Mouse (Mus musculus) forebrain, embryonic 14.5 days (tissue): Measurements from ENCODE around the gene Mterf2. TPM values are rescaled to one million over a fixed set of nuclear protein-coding genes. Genes with fewer than 3 reads are reported as not detected.
A peak's percentile ranks its signal among the peaks of the same experiment; 100 is the strongest.

Experiments used
- ATAC-seq: fragments of 200-750 bp; cut with Nextera tagmentation; 2 replicates; pipeline ENCODE4 v1.8.0; 2017; ENCODE audit warnings: mild to moderate bottlenecking, moderate library complexity
- DNase-seq: peaks from one replicate; pipeline ENCODE4 v3.0.0-alpha.2; 2015; ENCODE audit warnings: low spot score
- H3K27ac ChIP-seq: fragments of 300-500 bp; sonication (generic); 2 replicates; pipeline ENCODE4 v1.5.1; 2014; ENCODE audit warnings: low read depth, mild to moderate bottlenecking, control low read depth, low read length, moderate library complexity
- H3K27me3 ChIP-seq: fragments of 300-500 bp; sonication (generic); replicated peaks from 2 replicates; pipeline ENCODE4 v1.6.1; 2014; ENCODE audit warnings: low read length, control low read depth, mixed read lengths; ENCODE audit not compliant: control insufficient read depth, insufficient read depth
- H3K36me3 ChIP-seq: fragments of 300-500 bp; sonication (generic); 2 replicates; pipeline ENCODE4 v1.6.1; 2014; ENCODE audit warnings: low read length, control low read depth; ENCODE audit not compliant: control insufficient read depth, insufficient read depth
- H3K4me1 ChIP-seq: fragments of 300-500 bp; sonication (generic); 2 replicates; pipeline ENCODE4 v1.6.1; 2014; ENCODE audit warnings: antibody characterized with exemption, low read length, control low read depth; ENCODE audit not compliant: control insufficient read depth, insufficient read depth
- H3K4me2 ChIP-seq: fragments of 300-500 bp; sonication (generic); 2 replicates; pipeline ENCODE4 v1.6.1; 2014; ENCODE audit warnings: mild to moderate bottlenecking, control low read depth, low read length
- H3K4me3 ChIP-seq: fragments of 300-500 bp; sonication (generic); 2 replicates; pipeline ENCODE4 v1.5.1; 2014; ENCODE audit warnings: low read depth, low read length, control low read depth
- H3K9ac ChIP-seq: fragments of 300-500 bp; sonication (generic); 2 replicates; pipeline ENCODE4 v1.6.1; 2014; ENCODE audit warnings: mild to moderate bottlenecking, low read length, control low read depth, moderate library complexity
- H3K9me3 ChIP-seq: fragments of 300-500 bp; sonication (generic); replicated peaks from 2 replicates; pipeline ENCODE4 v1.6.1; 2016; ENCODE audit warnings: low read length, control low read depth, mixed read lengths; ENCODE audit not compliant: control insufficient read depth
- WGBS: fragments of 180-500 bp; shearing (Covaris S2); extraction: QIAGEN DNeasy Blood & Tissue Kit; methylation state at CpG from one replicate; pipeline ENCODE4 v1.1.7; 2014; 5-methylcytosine and 5-hydroxymethylcytosine counted together
- polyA plus RNA-seq: library from polyadenylated mRNA; unstranded; fragments of >200 nt; fragmentation: Nextera tagmentation; extraction: Ambion mirVana; gene quantifications from 2 replicates; pipeline ENCODE4 v1.2.1, GENCODE M21; 2014

Gene Mterf2
- polyA plus RNA-seq, 1 experiment from 2014 or later: 34.9 TPM

- WGBS: 88% methylated on average over 5 of the region's 5 CpGs
- no peak for ATAC-seq
Measured at GRCm38 (mm10) chr10:85149226-85149625, 21.4 kb upstream of the Mterf2 start.

GRCm38 (mm10) chr10:85146282-85146681 is 18.5 kb upstream of the Mterf2 start:
- Histone ChIP-seq H3K9me3 (no peaks in the 10 kb centered on the region), H3K4me1 (no peaks in the 10 kb centered on the region), H3K4me2 (no peak overlapping the region), H3K27ac (no peak overlapping the region), H3K27me3 (no peaks in the 10 kb centered on the region), H3K9ac (no peak overlapping the region), H3K36me3 (peaks cover 43% of the 10 kb centered on the region), H3K4me3 (no peak overlapping the region)
- 93% methylated on average over 14 of the region's 14 CpGs for WGBS
- ATAC-seq (no peak), DNase-seq (no peak)

More at GRCm38 (mm10) chr10:85149226-85149625, 21.4 kb upstream of the Mterf2 start:
- Histone ChIP-seq H3K4me3 (no peak overlapping the region), H3K4me1 (no peaks in the 10 kb centered on the region), H3K9ac (no peak overlapping the region), H3K27me3 (no peaks in the 10 kb centered on the region), H3K27ac (no peak overlapping the region), H3K4me2 (no peak overlapping the region), H3K36me3 (peaks cover 23% of the 10 kb centered on the region), H3K9me3 (no peaks in the 10 kb centered on the region)
- no peak for DNase-seq

GRCm38 (mm10) chr10:85141465-85141864 is 13.6 kb upstream of the Mterf2 start:
- no peak for DNase-seq
- no peak for ATAC-seq
- Histone ChIP-seq H3K27ac (no peak overlapping the region), H3K9ac (no peak overlapping the region), H3K36me3 (peaks cover 31% of the 10 kb centered on the region), H3K27me3 (no peaks in the 10 kb centered on the region), H3K4me1 (no peaks in the 10 kb centered on the region), H3K9me3 (no peaks in the 10 kb centered on the region), H3K4me3 (no peak overlapping the region), H3K4me2 (no peak overlapping the region)
- 91% methylated on average over 9 of the region's 9 CpGs for WGBS

- ATAC-seq (no peak), DNase-seq (no peak)
- H3K36me3 ChIP-seq: peaks cover 10% of the 10 kb centered on the region; the same call in 1 of the 2 replicates
- no peaks in the 10 kb centered on the region for H3K4me1 ChIP-seq
- H3K27ac ChIP-seq: no peak overlapping the region
- WGBS: 94% methylated on average over 6 of the region's 6 CpGs
- H3K27me3 ChIP-seq: no peaks in the 10 kb centered on the region
- no peak overlapping the region for H3K4me2 ChIP-seq
- H3K4me3 ChIP-seq: no peak overlapping the region
- H3K9me3 ChIP-seq: no peaks in the 10 kb centered on the region
- no peak overlapping the region for H3K9ac ChIP-seq
Measured at GRCm38 (mm10) chr10:85136573-85136972, 8.7 kb upstream of the Mterf2 start.

- Histone ChIP-seq H3K9ac (peak overlapping the region; percentile 49), H3K27ac (0 out of 2 replicates have a peak overlapping the region, but pooled peaks have one; percentile 14)
- no peak for DNase-seq
Measured at GRCm38 (mm10) chr10:85128453-85128852, 626 bp upstream of the Mterf2 start.

GRCm38 (mm10) chr10:85125184-85125583 is 2.6 kb downstream of the Mterf2 start:
- Histone ChIP-seq H3K9me3 (no peaks in the 10 kb centered on the region), H3K9ac (no peak overlapping the region), H3K36me3 (peaks cover 32% of the 10 kb centered on the region), H3K4me1 (peaks cover 10% of the 10 kb centered on the region), H3K27me3 (no peaks in the 10 kb centered on the region), H3K4me3 (no peak overlapping the region), H3K27ac (no peak overlapping the region), H3K4me2 (no peak overlapping the region)
- 86% methylated on average over 13 of the region's 13 CpGs for WGBS
- no peak for DNase-seq
- ATAC-seq: no peak

More at GRCm38 (mm10) chr10:85128453-85128852, 626 bp upstream of the Mterf2 start:
- peak overlapping the region; percentile 72 for H3K4me2 ChIP-seq
- H3K9me3 ChIP-seq: no peaks in the 10 kb centered on the region
- peak overlapping the region; percentile 58; the same call in 1 of the 2 replicates for H3K4me3 ChIP-seq
- H3K27me3 ChIP-seq: no peaks in the 10 kb centered on the region
- H3K4me1 ChIP-seq: peaks cover 10% of the 10 kb centered on the region
- H3K36me3 ChIP-seq: peaks cover 13% of the 10 kb centered on the region; the same call in 1 of the 2 replicates
- WGBS: 20% methylated on average over 7 of the region's 7 CpGs
- ATAC-seq: peak; percentile 9; the same call in 1 of the 2 replicates

GRCm38 (mm10) chr10:85114409-85114808 is 13.4 kb downstream of the Mterf2 start:
- peaks cover 20% of the 10 kb centered on the region for H3K36me3 ChIP-seq
- no peak overlapping the region for H3K9ac ChIP-seq
- no peaks in the 10 kb centered on the region for H3K4me1 ChIP-seq
- no peak overlapping the region for H3K27ac ChIP-seq
- DNase-seq (no peak), ATAC-seq (no peak)
- H3K27me3 ChIP-seq: no peaks in the 10 kb centered on the region
- no peak overlapping the region for H3K4me3 ChIP-seq
- no peak overlapping the region for H3K4me2 ChIP-seq
- no peaks in the 10 kb centered on the region for H3K9me3 ChIP-seq
- WGBS: 92% methylated on average over 4 of the region's 4 CpGs

- WGBS: 1% methylated on average over 34 of the region's 34 CpGs
- DNase-seq: peak; percentile 22
Measured at GRCm38 (mm10) chr10:85103085-85103885, 24.5 kb downstream of the Mterf2 start.

More at GRCm38 (mm10) chr10:85103085-85103885, 24.5 kb downstream of the Mterf2 start:
- no peaks in the 10 kb centered on the region for H3K27me3 ChIP-seq
- peak overlapping the region; percentile 68; the same call in 1 of the 2 replicates for H3K27ac ChIP-seq
- ATAC-seq: peak; percentile 6; the same call in 1 of the 2 replicates
- H3K9me3 ChIP-seq: no peaks in the 10 kb centered on the region
- H3K9ac ChIP-seq: peak overlapping the region; percentile 93
- peaks cover 11% of the 10 kb centered on the region for H3K4me1 ChIP-seq
- peak overlapping the region; percentile 90 for H3K4me2 ChIP-seq
- peak overlapping the region; percentile 94 for H3K4me3 ChIP-seq
- no peaks in the 10 kb centered on the region for H3K36me3 ChIP-seq
